Mouse (Mus musculus): Measurements from ENCODE around the gene Scaf4.

DNA sequence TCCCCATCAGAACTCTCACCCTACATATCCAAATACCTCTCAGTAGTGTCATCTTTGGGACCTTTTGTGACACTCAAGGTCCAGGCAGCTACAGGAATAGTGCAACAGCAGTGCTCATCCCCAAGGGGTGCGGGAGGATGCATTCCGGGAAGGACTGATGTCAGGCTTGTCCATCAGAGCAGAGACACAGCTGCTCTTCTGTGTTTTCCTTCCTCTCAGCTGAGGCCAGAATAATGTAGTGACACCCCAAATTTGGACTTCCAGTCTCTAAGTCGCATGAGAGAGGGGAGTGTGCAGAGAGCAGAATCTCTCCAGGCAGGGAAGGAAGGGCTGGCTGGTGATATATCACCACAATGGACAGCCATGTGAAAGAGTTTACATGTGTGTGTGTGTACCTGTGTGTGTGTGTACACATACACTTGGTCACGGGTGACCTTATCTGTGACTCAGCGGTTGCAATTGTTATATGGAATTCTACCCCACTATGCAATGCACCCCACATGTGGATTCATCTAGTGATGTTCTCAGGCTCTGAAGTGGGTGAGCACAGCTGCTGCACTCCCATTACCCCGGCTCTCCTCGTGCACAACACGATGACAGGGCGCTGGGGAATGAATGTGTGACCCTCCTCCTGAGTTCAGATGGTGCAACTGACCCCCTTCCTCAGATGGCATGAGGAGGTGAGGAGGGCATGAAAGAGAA, 19.1 kb upstream of the Scaf4 start:
- no peak for TF ChIP-seq EP300 (IDR thresholded peaks at IDR 0.05)
- no peak for TF ChIP-seq CTCF (IDR thresholded peaks at IDR 0.05)

All from lung, postnatal 0 days (tissue).